Mouse (Mus musculus): ENCODE data around the gene Slc15a4. TPM values are rescaled to one million over a fixed set of nuclear protein-coding genes. Genes with fewer than 3 reads are reported as not detected.

The Slc15a4 gene
- polyA plus RNA-seq, 1 experiment: 16.2 TPM

DNA sequence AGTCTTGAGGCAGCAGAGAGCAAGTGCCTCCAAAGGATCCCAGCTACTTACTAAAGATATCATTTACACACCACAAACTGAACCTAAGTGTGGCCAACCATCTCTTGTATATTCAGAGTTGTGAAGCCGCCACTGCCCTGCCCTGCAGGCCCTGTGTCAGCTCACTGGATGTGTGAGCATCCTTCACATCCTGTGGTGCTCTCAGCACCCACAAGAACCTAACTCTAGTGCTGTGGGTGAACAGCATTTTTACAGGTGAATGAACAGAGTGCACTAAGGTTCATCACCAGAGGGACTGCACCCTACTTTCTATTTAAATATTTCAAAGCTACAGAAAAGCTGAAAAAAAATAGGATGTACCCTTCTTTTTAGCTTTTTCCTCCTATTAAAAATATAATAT lies 20.8 kb downstream of the Slc15a4 start:
- Histone ChIP-seq H3K4me1 (ENCODE audit: control insufficient read depth, insufficient read depth, insufficient read length, low read length) (peaks cover 33% of the 10 kb centered on the region; the same call in 1 of the 2 replicates), H3K27me3 (ENCODE audit: control insufficient read depth, insufficient read depth, low read length) (no peaks in the 10 kb centered on the region), H3K27ac (ENCODE audit: insufficient read depth, low read depth, low read length) (peak overlapping the region; percentile 42; the same call in 1 of the 2 replicates), H3K4me3 (ENCODE audit: low read depth, low read length) (no peak overlapping the region), H3K36me3 (ENCODE audit: control insufficient read depth, insufficient read depth, low read length) (peaks cover 12% of the 10 kb centered on the region)
- TF ChIP-seq POLR2A (IDR thresholded peaks at IDR 0.05; ENCODE audit: low read depth, low read length): no peak
- TF ChIP-seq CTCF (IDR thresholded peaks at IDR 0.05; ENCODE audit: extremely low read depth, insufficient read length, insufficient replicate concordance, low read depth, low read length): no peak
- WGBS: 74% methylated on average over 1 of the region's 1 CpGs

DNA sequence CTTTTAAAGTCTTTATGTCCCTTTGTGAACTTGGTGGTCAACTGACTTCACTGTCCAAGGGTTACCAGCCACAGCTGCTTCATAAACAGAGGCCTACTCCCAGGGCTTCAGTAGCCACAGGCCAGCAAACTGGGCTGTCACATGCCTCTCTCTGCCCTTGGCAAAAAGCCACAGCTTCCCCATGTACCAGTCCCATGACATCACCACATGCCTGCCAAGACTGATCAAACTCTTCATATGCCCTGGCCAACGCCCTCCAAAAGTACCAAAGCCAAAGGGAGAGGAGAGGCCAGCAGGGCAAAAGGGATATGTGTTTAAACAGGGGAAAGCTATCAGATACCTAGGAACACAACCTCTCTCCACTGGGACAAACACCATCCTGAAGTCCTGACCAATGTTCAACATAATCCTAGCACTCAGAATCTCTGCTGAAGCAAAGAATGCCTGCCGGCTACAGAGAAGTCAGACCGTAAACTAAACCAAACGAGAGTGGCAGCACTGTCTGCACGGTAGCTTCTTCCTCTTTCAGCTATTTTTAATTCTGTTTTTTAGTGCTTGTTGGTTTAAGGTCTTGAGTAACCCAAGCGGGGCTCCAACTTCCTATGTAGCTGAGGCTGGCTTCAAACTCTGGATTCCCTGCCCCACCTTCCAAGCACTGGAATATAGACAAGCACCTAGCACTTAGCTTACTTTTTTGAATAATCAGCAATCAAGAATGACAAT lies 21.7 kb downstream of the Slc15a4 start:
- TF ChIP-seq CTCF (IDR thresholded peaks at IDR 0.05; ENCODE audit: extremely low read depth, insufficient read length, insufficient replicate concordance, low read depth, low read length) (no peak), POLR2A (IDR thresholded peaks at IDR 0.05; ENCODE audit: low read depth, low read length) (no peak)
- H3K4me3 ChIP-seq (ENCODE audit: low read depth, low read length): no peak overlapping the region
- H3K27ac ChIP-seq (ENCODE audit: insufficient read depth, low read depth, low read length): peak overlapping the region; percentile 64
- no peaks in the 10 kb centered on the region for H3K27me3 ChIP-seq (ENCODE audit: control insufficient read depth, insufficient read depth, low read length)
- 37% methylated on average over 6 of the region's 6 CpGs for WGBS
- H3K36me3 ChIP-seq (ENCODE audit: control insufficient read depth, insufficient read depth, low read length): peaks cover 15% of the 10 kb centered on the region
- H3K4me1 ChIP-seq (ENCODE audit: control insufficient read depth, insufficient read depth, insufficient read length, low read length): peaks cover 29% of the 10 kb centered on the region; the same call in 1 of the 2 replicates

DNA sequence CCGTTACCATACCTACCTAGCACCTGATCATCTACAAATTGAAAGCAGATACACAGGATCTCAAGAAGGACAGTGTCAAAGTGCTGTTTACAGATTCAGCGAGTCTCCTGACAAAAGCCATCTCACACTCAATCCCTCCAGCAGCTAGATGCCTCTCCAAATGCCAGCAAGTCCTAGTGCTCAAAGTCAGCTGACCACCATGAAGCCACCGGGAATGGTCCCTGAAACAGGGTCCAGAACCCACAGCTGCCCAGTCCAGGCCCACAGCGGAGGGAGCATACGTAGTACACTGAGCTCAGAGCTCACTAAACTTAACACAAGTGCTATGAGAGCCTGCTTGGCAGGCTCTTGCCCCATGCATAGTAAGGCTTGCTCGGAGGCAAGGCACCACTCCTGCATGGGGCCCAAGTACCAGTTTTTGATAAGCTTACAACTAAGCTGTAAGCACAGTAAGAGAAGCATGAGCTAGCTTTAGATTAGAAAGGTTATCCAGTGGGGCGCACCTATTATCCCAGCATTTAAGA lies 23.4 kb downstream of the Slc15a4 start:
- Histone ChIP-seq H3K36me3 (ENCODE audit: control insufficient read depth, insufficient read depth, low read length) (peaks cover 15% of the 10 kb centered on the region), H3K27me3 (ENCODE audit: control insufficient read depth, insufficient read depth, low read length) (no peaks in the 10 kb centered on the region), H3K4me1 (ENCODE audit: control insufficient read depth, insufficient read depth, insufficient read length, low read length) (peaks cover 19% of the 10 kb centered on the region; the same call in 1 of the 2 replicates), H3K27ac (ENCODE audit: insufficient read depth, low read depth, low read length) (no peak overlapping the region), H3K4me3 (ENCODE audit: low read depth, low read length) (no peak overlapping the region)
- TF ChIP-seq POLR2A (IDR thresholded peaks at IDR 0.05; ENCODE audit: low read depth, low read length) (no peak), CTCF (IDR thresholded peaks at IDR 0.05; ENCODE audit: extremely low read depth, insufficient read length, insufficient replicate concordance, low read depth, low read length) (no peak)
- WGBS: 84% methylated on average over 7 of the region's 7 CpGs

DNA sequence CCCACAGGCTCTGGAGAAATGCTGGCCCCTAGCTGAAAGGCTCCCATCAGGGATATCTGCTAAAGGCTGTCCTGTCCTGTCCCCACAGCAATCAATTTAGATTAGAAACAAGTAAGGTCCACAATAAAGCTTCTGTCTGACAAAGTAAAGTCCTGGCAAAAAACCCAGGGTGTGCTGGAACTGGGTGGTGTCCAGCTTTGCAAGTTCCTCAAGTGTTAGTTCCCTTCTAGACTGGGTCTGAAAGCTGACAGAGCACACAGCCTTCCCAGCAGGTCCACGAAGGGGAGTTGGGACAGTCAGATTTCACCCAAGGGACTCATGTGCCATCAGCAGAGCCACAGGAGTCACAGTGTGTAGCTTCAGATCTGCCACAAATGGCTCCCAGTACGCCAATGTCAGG lies 25.2 kb downstream of the Slc15a4 start:
- Histone ChIP-seq H3K4me1 (ENCODE audit: control insufficient read depth, insufficient read depth, insufficient read length, low read length) (peaks cover 14% of the 10 kb centered on the region; the same call in 1 of the 2 replicates), H3K27me3 (ENCODE audit: control insufficient read depth, insufficient read depth, low read length) (no peaks in the 10 kb centered on the region), H3K4me3 (ENCODE audit: low read depth, low read length) (no peak overlapping the region), H3K36me3 (ENCODE audit: control insufficient read depth, insufficient read depth, low read length) (peaks cover 31% of the 10 kb centered on the region), H3K27ac (ENCODE audit: insufficient read depth, low read depth, low read length) (no peak overlapping the region)
- 70% methylated on average over 2 of the region's 2 CpGs for WGBS
- TF ChIP-seq CTCF (IDR thresholded peaks at IDR 0.05; ENCODE audit: extremely low read depth, insufficient read length, insufficient replicate concordance, low read depth, low read length) (no peak), POLR2A (IDR thresholded peaks at IDR 0.05; ENCODE audit: low read depth, low read length) (no peak)

DNA sequence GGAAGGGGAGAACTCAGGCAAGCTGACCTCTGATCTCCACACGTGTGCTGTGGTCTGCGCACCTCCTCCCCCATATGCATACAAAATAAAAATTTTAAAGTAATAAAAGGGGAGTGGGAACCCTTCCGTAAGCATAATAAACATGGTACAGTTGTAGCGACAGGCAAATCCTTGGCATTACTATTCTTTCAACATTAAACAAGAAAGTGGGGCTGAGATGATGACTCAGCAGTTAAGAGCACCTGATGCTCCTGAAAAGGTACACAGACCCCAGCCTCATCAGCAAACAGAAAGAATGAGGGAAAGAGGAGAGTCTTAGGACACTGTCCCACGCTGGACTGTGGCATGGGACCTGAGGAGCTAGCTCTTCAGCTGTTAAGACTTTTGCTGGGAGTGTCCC lies 29.7 kb downstream of the Slc15a4 start:
- 89% methylated on average over 5 of the region's 5 CpGs for WGBS
- H3K36me3 ChIP-seq (ENCODE audit: control insufficient read depth, insufficient read depth, low read length): peaks cover 66% of the 10 kb centered on the region
- TF ChIP-seq POLR2A (IDR thresholded peaks at IDR 0.05; ENCODE audit: low read depth, low read length) (no peak), CTCF (IDR thresholded peaks at IDR 0.05; ENCODE audit: extremely low read depth, insufficient read length, insufficient replicate concordance, low read depth, low read length) (no peak)
- H3K27ac ChIP-seq (ENCODE audit: insufficient read depth, low read depth, low read length): no peak overlapping the region
- no peaks in the 10 kb centered on the region for H3K27me3 ChIP-seq (ENCODE audit: control insufficient read depth, insufficient read depth, low read length)
- H3K4me3 ChIP-seq (ENCODE audit: low read depth, low read length): no peak overlapping the region
- H3K4me1 ChIP-seq (ENCODE audit: control insufficient read depth, insufficient read depth, insufficient read length, low read length): no peaks in the 10 kb centered on the region; the same call in 1 of the 2 replicates

DNA sequence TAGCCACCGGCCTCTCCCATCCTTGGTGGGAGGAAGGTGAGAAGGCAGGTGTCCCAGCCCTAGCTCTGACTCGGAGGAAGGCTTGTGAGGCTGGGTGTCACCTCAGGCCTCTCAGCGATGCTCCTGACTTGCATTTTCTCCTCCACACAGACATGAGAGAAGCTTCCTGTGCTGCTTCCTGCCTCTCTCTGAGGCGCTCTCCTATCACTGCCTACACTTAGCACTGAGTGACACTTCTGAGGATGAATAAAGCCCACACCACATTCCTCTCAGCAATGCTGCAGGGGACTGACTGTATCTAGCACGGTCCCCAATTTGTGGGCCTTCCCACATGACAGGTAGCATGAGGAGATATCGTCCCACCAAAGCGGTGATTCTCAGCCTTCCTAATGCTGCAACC lies 35.8 kb downstream of the Slc15a4 start:
- TF ChIP-seq CTCF (IDR thresholded peaks at IDR 0.05; ENCODE audit: extremely low read depth, insufficient read length, insufficient replicate concordance, low read depth, low read length) (no peak), POLR2A (IDR thresholded peaks at IDR 0.05; ENCODE audit: low read depth, low read length) (no peak)
- peaks cover 82% of the 10 kb centered on the region for H3K36me3 ChIP-seq (ENCODE audit: control insufficient read depth, insufficient read depth, low read length)
- 71% methylated on average over 7 of the region's 7 CpGs for WGBS

DNA sequence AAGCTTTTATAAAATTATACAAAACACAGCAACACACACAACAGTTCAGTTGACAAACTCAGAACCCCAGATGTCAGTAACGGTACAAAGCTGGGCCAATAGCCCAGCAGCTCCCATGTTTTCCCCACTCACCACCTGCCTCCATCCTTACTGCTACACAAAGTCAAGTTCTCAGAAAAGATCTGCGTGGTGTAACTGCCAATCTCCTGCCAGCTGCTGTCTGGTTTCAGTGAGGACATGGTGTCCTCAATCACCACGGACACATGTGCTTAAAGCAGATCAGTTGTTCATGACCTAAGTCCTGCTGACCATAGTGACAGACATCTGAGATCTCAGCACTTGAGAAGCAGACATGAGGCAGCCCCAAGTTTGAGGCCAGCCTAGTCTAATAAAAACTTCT lies 37.0 kb downstream of the Slc15a4 start:
- WGBS: 91% methylated on average over 3 of the region's 3 CpGs
- Histone ChIP-seq H3K36me3 (ENCODE audit: control insufficient read depth, insufficient read depth, low read length) (peaks cover 75% of the 10 kb centered on the region), H3K27me3 (ENCODE audit: control insufficient read depth, insufficient read depth, low read length) (no peaks in the 10 kb centered on the region), H3K27ac (ENCODE audit: insufficient read depth, low read depth, low read length) (no peak overlapping the region), H3K4me1 (ENCODE audit: control insufficient read depth, insufficient read depth, insufficient read length, low read length) (no peaks in the 10 kb centered on the region), H3K4me3 (ENCODE audit: low read depth, low read length) (no peak overlapping the region)
- TF ChIP-seq CTCF (IDR thresholded peaks at IDR 0.05; ENCODE audit: extremely low read depth, insufficient read length, insufficient replicate concordance, low read depth, low read length) (no peak), POLR2A (IDR thresholded peaks at IDR 0.05; ENCODE audit: low read depth, low read length) (no peak)

More for the DNA sequence above, 35.8 kb downstream of the Slc15a4 start:
- H3K4me3 ChIP-seq (ENCODE audit: low read depth, low read length): no peak overlapping the region
- no peak overlapping the region for H3K27ac ChIP-seq (ENCODE audit: insufficient read depth, low read depth, low read length)
- H3K27me3 ChIP-seq (ENCODE audit: control insufficient read depth, insufficient read depth, low read length): no peaks in the 10 kb centered on the region
- no peaks in the 10 kb centered on the region for H3K4me1 ChIP-seq (ENCODE audit: control insufficient read depth, insufficient read depth, insufficient read length, low read length)

Measured in small intestine, adult 2 months (tissue).